25 mouse cellular contexts compared by ENCODE assay signal in the genomic region with DNA sequence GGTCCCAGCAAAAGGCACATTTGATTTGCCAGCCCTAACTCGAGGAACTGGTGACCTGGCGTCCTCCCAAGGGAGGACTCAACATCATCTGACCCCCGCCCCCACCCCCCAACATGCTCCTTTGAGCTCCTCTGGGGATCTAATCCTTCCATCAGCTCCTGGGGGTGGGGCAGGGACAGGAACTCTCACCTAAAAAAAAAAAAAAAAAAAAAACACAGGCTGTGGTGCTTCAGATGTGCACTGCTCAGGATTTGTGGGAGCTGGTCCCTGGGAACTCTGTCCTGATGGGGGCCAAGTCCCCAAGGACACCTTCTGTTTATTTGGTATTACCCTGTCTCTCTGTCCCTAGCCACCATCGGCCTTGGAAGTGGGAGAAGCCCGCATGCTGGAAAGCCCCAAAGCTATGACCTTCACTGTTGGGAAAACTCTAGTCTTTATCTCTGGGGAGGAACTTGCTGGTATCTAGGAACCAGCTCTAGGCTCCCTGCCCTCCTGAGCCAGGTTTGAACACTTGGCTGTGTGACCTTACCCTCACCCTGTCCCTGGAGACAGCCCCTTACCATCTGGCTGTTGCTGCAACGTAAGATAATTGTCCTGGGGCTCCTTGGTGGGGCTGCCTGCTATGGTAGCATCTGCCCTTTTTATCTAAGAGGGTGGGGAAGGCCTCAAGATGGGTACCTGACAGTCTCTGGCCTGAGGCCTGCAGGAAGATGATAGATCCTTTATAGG. TPM values are rescaled to one million over a fixed set of nuclear protein-coding genes. Genes with fewer than 3 reads are reported as not detected.
DNase-seq lines count a peak whose midpoint lies in the region; ATAC-seq and TF ChIP-seq lines count a peak whose summit lies in the region.
"Had no signal": no experiment of that assay in that cellular context is flagged by ENCODE, and none has a peak within 500 bp of the region (broad histone marks: within the 10 kb centered on the region; RNA-seq: fewer than 3 reads in every experiment).

No protein-coding gene starts in this region.

- H3K9ac ChIP-seq in embryonic facial prominence, embryonic 14.5 days (ENCODE audit: low read depth, low read length), result no peak overlapping the region
- H3K9ac ChIP-seq: hindbrain, embryonic 15.5 days; limb, embryonic 13.5 days; liver, embryonic 14.5 days; lung, embryonic 14.5 days; neural tube, embryonic 12.5 days; stomach, embryonic 15.5 days had no signal

- no peak overlapping the region for H3K4me2 ChIP-seq in embryonic facial prominence, embryonic 14.5 days (ENCODE audit: low read depth, low read length)
- H3K4me2 ChIP-seq: hindbrain, embryonic 15.5 days; limb, embryonic 13.5 days; lung, embryonic 14.5 days; neural tube, embryonic 12.5 days; stomach, embryonic 15.5 days had no signal

- no peaks in the 10 kb centered on the region for H3K27me3 ChIP-seq in cerebellum, adult 2 months (ENCODE audit: control insufficient read depth, insufficient read depth, low read length)
- H3K27me3 ChIP-seq in embryonic facial prominence, embryonic 14.5 days (replicated peaks; ENCODE audit: control insufficient read depth, insufficient read depth, low read length), result no peaks in the 10 kb centered on the region
- H3K27me3 ChIP-seq: hindbrain, embryonic 15.5 days; limb, embryonic 13.5 days; neural tube, embryonic 12.5 days; stomach, embryonic 15.5 days had no signal

- peaks cover 36% of the 10 kb centered on the region for H3K4me1 ChIP-seq in cerebellum, adult 2 months (ENCODE audit: control insufficient read depth, insufficient read depth, low read length)
- H3K4me1 ChIP-seq in embryonic facial prominence, embryonic 14.5 days (ENCODE audit: control insufficient read depth, insufficient read depth, low read length), result peaks cover 7% of the 10 kb centered on the region; the same call in 1 of the 2 replicates
- H3K4me1 ChIP-seq: stomach, embryonic 15.5 days had no signal

- peak; percentile 24; the same call in 1 of the 2 replicates for ATAC-seq in embryonic facial prominence, embryonic 14.5 days (ENCODE audit: low read depth)
- no peak for ATAC-seq in activated CD4-positive, CD25-positive, alpha-beta regulatory T cell, adult 4 months
- ATAC-seq: CD4-positive, CD25-positive, alpha-beta regulatory T cell, adult 4 months had no signal

- WGBS in cerebellum, adult 2 months, result 55% methylated on average over 6 of the region's 6 CpGs
- 49% methylated on average over 6 of the region's 6 CpGs for WGBS in embryonic facial prominence, embryonic 14.5 days

- TF ChIP-seq CTCF in cerebellum, adult 2 months (IDR thresholded peaks at IDR 0.05; ENCODE audit: borderline replicate concordance, insufficient read depth, low read depth, low read length), result no peak

- 0 out of 2 replicates have a peak overlapping the region, but pooled peaks have one; percentile 2 for H3K27ac ChIP-seq in cerebellum, adult 2 months (ENCODE audit: insufficient read depth, low read length)
- H3K27ac ChIP-seq in embryonic facial prominence, embryonic 14.5 days (replicated peaks; ENCODE audit: low read depth, low read length), result no peak overlapping the region
- H3K27ac ChIP-seq: gastrocnemius, adult 2 months; hindbrain, embryonic 15.5 days; limb, embryonic 13.5 days; liver, embryonic 14.5 days; neural tube, embryonic 12.5 days; stomach, embryonic 15.5 days had no signal

- H3K9me3 ChIP-seq in embryonic facial prominence, embryonic 14.5 days (ENCODE audit: control insufficient read depth, low read length), result no peaks in the 10 kb centered on the region
- H3K9me3 ChIP-seq: hindbrain, embryonic 15.5 days; limb, embryonic 13.5 days; neural tube, embryonic 12.5 days; stomach, embryonic 15.5 days had no signal

- H3K36me3 ChIP-seq in embryonic facial prominence, embryonic 14.5 days (ENCODE audit: control insufficient read depth, insufficient read depth, low read length), result peaks cover 12% of the 10 kb centered on the region
- H3K36me3 ChIP-seq: hindbrain, embryonic 15.5 days; stomach, embryonic 15.5 days had no signal

- no peak for DNase-seq in cerebellum, adult 2 months
- no peak for DNase-seq in cerebellum, postnatal 25 days
- peak; percentile 59 for DNase-seq in ovary, postnatal 36 days (ENCODE audit: low spot score)
- DNase-seq in ovary, postnatal 14 days (ENCODE audit: low spot score), result no peak
- peak; percentile 86 for DNase-seq in adrenal gland, adult 8-10 months
- DNase-seq in embryonic facial prominence, embryonic 14.5 days (ENCODE audit: low spot score), result peak; percentile 44
- no peak for DNase-seq in heart, adult 18-20 months
- DNase-seq: cerebellum, adult 18-20 months; gastrocnemius, adult 2 months; heart, postnatal 4 days; kidney, adult 9 months; kidney, postnatal 14 days; layer of hippocampus, postnatal 36 days; lung, embryonic 14.5 days; lung, postnatal 36 days; midbrain, embryonic 14.5 days had no signal

- no peak overlapping the region for H3K4me3 ChIP-seq in cerebellum, adult 2 months (replicated peaks; ENCODE audit: insufficient read depth, low read depth, low read length)
- no peak overlapping the region for H3K4me3 ChIP-seq in embryonic facial prominence, embryonic 14.5 days (ENCODE audit: low read depth, low read length)
- H3K4me3 ChIP-seq: gastrocnemius, adult 2 months; hindbrain, embryonic 15.5 days; limb, embryonic 13.5 days; megakaryocyte, embryonic 14.5 days; neural tube, embryonic 12.5 days; stomach, embryonic 15.5 days had no signal

- no peak for TF ChIP-seq POLR2A in cerebellum, adult 2 months (IDR thresholded peaks at IDR 0.05; ENCODE audit: borderline replicate concordance, insufficient read depth, low read length)

RNA-seq across cellular contexts. Expression of gene Ttyh2, which starts 16.4 kb away (rescaled TPM):
- polyA plus RNA-seq in cerebellum, adult 2 months (2012; rRNA removed), result 81.2 and 92.5 TPM in 2 replicates
- total RNA-seq in adrenal gland, adult 8-10 months (2022), result 100 to 1,000 TPM in 2 of 4 experiments, 10 to 100 TPM in 2; 75.1 to 107 (median 88.6) TPM
- polyA plus RNA-seq in embryonic facial prominence, embryonic 14.5 days (2014; fragmentation: Nextera tagmentation; extraction: Ambion mirVana), result 37.7 and 41.1 TPM in 2 replicates
- polyA plus RNA-seq in activated CD4-positive, CD25-positive, alpha-beta regulatory T cell, adult 4 months (2017; shearing (Covaris generic)), result 1 to 10 TPM; 2.4 to 3.3 TPM
- total RNA-seq in heart, adult 18-20 months (2021), result 1 to 10 TPM; 3.5 to 4.1 TPM

RNA-seq across cellular contexts. Expression of gene Rpl38, which starts 23.3 kb away (rescaled TPM):
- 1,362 and 1,509 TPM in 2 replicates for polyA plus RNA-seq in cerebellum, adult 2 months (2012; rRNA removed)
- 1,000 to 10,000 TPM; 1,051 to 1,434 (median 1,137) TPM for total RNA-seq in adrenal gland, adult 8-10 months (2022)
- polyA plus RNA-seq in embryonic facial prominence, embryonic 14.5 days (2014; fragmentation: Nextera tagmentation; extraction: Ambion mirVana), result 1,079 and 1,191 TPM in 2 replicates
- polyA plus RNA-seq in activated CD4-positive, CD25-positive, alpha-beta regulatory T cell, adult 4 months (2017; shearing (Covaris generic)), result 1,000 to 10,000 TPM; 1,043 to 1,380 TPM
- 100 to 1,000 TPM; 681 to 698 TPM for total RNA-seq in heart, adult 18-20 months (2021)

RNA-seq across cellular contexts. Expression of gene Dnaic2, which starts 35.6 kb away (rescaled TPM):
- polyA plus RNA-seq in cerebellum, adult 2 months (2012; rRNA removed), result 3.9 and 5.0 TPM in 2 replicates
- total RNA-seq in adrenal gland, adult 8-10 months (2022), result under 1 TPM; 0.38 to 0.51 (median 0.42) TPM
- 2.2 and 4.6 TPM in 2 replicates for polyA plus RNA-seq in embryonic facial prominence, embryonic 14.5 days (2014; fragmentation: Nextera tagmentation; extraction: Ambion mirVana)
- not detected for polyA plus RNA-seq in activated CD4-positive, CD25-positive, alpha-beta regulatory T cell, adult 4 months (2017; shearing (Covaris generic))
- under 1 TPM in 1 of 2 experiments, not detected in 1; 0.46 TPM for total RNA-seq in heart, adult 18-20 months (2021)
- total RNA-seq: common myeloid progenitor, adult 5-6 weeks had no signal
- polyA plus RNA-seq: CD4-positive, CD25-positive, alpha-beta regulatory T cell, adult 4 months had no signal

Comparison
In these comparisons a context has a peak if more than half of its experiments do, and no peak if none do; other contexts are left out.
1. DNase-seq: peak in ovary, postnatal 36 days (single experiment), adrenal gland, adult 8-10 months (single experiment) and embryonic facial prominence, embryonic 14.5 days (single experiment); none in cerebellum, adult 2 months (0 of 2), cerebellum, postnatal 25 days (0 of 2), ovary, postnatal 14 days (single experiment) and heart, adult 18-20 months (0 of 2).